Mouse (Mus musculus) MN1 (cell line): ENCODE results near the gene Adm2.

Source experiments
- DNase-seq: peaks from one replicate; pipeline ENCODE4 v3.0.0-alpha.2; 2016; ENCODE audit warnings: low spot score

Gene Adm2

GRCm38 (mm10) chr15:89356372-89356771, 33.9 kb downstream of the Adm2 start:
- DNase-seq, result peak; percentile 94

DNA sequence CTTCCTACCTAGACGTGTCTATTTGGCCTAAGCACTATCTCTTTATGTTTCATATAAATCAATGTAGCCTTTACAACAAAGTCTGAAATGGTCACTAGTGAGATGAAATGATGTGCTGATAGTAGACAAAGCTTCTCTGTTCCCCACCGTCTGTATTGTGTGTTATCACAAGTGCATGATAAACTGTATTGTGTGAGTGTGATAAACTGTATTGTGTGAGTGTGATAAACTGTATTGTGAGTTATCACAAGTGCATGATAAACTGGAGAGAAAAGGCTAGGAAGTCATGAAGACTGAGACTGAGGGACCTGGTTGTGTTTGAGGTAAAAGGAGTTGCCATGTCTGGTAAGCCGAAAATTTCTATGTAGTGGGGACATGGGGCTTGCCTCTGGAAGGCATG, 36.3 kb downstream of the Adm2 start:
- no peak for DNase-seq

GRCm38 (mm10) chr15:89363051-89363450, 40.5 kb downstream of the Adm2 start:
- DNase-seq, result no peak

- no peak for DNase-seq
Observed at GRCm38 (mm10) chr15:89365141-89365551, 42.6 kb downstream of the Adm2 start.

DNA sequence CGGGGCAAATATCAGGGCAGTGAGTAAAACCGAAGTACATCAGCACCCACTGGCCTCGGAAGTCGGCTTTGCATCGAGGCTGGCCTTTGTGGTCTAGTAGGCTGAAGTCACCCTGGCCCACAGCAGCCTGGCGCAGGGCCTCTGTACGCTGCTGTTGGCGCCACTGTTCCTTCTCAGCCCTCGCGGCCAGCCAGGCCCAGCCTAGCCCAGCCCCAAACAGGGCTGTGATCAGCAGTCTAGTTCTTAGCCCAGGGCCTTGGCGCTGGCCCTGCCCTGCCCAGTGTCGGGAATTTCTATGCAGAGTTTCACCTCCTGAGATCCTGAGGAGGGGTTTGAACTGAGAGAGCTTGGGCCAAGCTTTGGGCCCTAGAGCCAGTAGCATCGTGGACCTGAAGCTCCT, 49.5 kb downstream of the Adm2 start:
- DNase-seq, result no peak

DNA sequence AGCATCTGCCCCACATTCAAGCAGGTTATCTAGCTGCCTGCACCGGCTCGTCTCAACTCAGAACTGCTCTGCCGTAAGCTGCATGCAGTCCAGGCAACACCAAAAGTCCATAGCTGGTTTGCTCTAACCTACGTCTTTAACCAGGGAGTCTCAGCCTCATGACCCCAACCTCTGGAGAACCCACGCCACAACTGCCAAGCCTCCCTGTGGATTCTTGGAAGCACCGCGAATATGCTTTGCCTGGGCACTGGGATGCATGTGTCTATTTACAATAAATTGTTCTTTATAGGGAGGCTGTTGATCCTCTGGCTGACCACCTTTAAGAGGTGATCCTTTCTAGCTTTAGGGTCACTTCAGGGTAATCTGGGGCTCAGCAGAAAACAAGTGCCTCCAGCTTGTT, 50.0 kb downstream of the Adm2 start:
- no peak for DNase-seq

DNA sequence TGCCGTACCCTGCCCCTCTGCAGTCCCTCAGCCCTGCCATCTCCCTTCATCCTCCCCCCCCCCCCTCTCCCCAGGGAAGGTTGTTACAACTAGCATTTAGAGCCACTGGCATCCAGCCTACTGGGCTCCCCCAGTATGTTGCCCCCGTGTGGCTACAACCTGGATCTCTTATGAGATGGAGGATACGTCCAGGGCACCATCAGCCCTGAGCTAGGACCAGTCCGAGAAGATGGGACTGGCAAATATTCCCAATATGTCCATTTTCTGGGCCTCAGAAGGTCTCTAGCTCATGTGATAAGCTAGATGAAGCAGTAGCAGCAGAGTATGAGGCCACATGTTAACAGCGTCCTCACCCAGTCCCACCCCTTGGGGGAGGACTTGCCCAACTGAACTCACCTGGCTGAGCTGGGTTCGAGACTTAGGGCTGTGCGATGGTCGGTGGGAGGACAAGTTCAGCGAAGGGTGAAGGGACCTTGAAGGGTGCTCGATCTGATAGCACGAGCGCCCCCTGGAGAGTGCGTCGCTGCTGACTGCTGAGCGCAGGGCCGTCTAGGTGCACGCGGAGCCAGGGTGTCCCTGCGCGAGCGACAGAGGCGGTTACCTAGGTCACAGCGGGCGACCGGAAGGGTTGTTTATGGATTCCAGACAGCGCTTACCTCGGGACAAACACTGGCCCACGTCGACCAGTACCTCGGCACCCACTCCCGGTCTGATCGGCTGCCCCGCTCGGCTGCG, 50.7 kb downstream of the Adm2 start:
- DNase-seq, result peak; percentile 93

DNA sequence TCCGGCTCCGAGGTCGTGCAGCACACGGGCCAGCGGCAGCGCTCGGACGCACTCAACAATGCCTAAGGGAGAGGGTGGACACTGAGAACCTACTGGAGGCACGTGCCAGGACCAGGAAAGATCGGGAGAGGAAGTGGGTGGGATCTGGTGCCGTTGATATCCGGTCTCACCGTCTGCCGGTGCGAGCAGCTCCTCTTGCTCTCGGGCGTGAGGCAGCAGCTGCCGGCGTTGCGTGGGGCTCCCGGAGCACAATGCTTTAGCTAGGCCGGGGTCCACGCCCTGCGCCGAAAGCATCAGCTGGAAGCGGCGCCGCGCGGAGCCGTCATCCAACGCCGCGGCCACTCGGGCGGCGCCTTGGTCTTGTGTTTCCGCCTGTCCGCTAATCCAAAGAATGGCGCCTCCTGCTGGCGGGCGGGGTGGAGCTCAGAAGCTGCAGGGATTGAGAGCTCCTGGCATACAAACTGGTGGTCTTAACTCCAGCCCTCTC, 51.3 kb downstream of the Adm2 start, which contains the start of gene Sco2:
Gene Sco2, minus strand, starts transcription at position 85 of the 487 bp plus-strand sequence.
- peak; percentile 92 for DNase-seq
